Mouse (Mus musculus) naive thymus-derived CD4-positive, alpha-beta T cell, adult 2 months (primary cell): Measurements from ENCODE around the gene 4931428F04Rik.

Experiments
- DNase-seq: peaks from one replicate; pipeline ENCODE4 v3.0.0-alpha.2; 2011; ENCODE audit warnings: low read depth

4931428F04Rik gene

GRCm38 (mm10) chr8:105289805-105290460 lies at the start of gene 4931428F04Rik:
Gene 4931428F04Rik, minus strand, starts transcription at chr8:105289864.
- DNase-seq = peak; percentile 66

- no peak for DNase-seq
Measured at GRCm38 (mm10) chr8:105338992-105339391, 49.3 kb upstream of the 4931428F04Rik start.

- no peak for DNase-seq
Measured at GRCm38 (mm10) chr8:105336373-105337130, 46.9 kb upstream of the 4931428F04Rik start.

DNA sequence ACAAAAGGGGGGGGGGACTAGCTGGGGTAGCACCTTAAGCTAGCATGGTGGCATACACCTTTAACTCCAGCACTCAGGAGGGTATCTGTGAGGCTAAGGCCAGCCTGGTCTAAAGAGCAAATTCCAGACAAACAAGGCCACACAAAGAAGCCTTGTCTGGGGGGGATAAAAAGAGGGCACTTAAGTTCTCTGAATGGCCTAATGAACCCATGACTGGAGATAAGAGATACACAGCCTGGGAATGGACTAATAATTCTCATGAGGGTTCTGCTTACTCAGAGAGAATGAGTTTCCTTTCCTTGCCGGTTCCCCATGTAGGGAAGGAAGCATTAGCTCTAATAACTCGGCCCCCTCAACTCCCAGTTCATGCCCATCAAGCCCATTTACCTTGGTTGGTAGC lies 42.9 kb upstream of the 4931428F04Rik start:
- DNase-seq = no peak

GRCm38 (mm10) chr8:105331931-105332330 lies 42.3 kb upstream of the 4931428F04Rik start:
- DNase-seq = no peak

DNA sequence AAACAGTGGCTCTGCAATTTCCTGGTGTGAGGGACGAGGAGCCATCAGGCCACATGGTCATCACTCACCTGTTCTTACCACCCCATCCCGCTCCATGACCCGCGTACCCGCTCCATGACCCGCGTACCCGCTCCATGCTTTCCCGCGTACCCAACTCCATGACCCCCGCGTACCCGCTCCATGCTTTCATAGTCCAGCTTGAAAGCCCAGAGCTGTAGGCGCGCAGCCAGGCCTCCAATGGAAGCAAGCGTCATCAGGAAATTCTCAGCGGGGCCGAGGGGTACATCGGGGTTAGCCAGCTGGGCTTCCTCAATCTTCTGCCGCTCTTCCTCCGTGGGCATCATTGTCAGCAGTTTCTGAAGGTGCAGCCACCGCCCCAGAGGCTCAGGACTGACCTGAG lies 41.8 kb upstream of the 4931428F04Rik start:
- no peak for DNase-seq

DNA sequence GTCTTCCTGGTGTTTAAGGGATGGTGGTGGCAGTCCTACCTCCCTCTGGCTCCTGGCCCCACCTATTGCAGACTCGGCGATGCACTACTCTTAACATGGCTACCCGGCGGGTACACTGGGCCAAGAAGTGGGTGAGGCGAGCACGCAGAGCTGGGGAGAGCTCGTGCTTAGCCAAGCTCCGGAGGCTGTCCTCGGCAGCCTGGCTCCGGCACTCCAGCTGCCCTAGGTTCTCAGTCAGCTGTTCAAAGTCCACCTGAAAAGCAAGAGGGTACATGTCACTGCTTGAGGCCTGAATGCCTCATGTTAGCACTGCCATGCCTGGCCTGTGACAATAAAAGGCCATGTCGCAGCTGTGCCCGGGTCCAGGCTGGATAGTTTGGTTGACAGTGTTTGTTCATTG lies 40.7 kb upstream of the 4931428F04Rik start:
- no peak for DNase-seq

DNA sequence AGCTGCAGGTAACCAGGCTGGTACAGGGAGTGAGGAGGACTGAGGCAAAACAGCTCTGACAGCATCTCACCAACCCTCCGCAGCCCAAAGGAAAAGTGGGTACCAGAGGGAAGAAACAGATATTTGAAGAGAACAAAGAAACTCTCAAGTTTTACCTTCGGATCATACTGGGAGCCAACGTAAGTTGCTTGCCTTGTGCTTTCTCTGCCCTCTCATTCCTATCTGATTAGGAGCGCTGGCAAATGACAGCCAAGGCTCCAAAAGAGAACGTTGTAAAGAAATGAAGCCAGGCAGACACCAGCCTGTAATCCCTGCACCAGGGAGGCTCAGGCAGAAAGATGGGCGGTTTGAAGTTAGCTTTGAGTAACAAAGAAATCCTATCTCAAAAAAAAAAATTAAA lies 37.3 kb upstream of the 4931428F04Rik start:
- no peak for DNase-seq

DNA sequence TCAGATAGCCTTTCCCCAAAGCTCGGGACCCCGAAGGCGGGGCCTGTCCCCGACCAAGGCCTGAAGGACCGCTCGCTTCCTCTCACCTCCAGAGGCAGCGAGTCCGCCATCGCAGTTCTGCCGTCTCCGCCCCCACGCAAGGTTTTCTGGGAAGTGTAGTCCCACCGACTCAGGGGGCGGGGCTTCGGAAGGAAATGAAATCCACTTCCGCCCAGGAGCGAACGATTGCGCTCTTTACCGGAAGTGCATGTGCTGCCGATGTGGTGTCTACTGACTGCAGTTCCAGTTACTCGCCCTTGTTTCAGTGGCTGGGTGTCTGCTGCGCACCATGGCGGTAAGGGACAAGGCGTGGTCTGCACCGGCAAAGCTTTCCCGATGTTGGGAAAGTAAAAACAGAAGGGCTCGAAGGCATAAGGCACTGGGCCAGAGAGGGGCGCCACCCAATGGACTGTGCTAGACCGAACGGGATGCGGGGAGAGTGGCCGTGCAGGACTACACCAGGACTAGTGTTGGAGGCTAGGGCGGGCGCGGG lies 36.5 kb upstream of the 4931428F04Rik start, which contains the start of the genes Lrrc29 and Tmem208:
TSS of gene Lrrc29 (minus strand) at position 138 of the 532 bp plus-strand sequence.
TSS of gene Tmem208 (plus strand) at position 214 of the 532 bp plus-strand sequence.
- DNase-seq = peak; percentile 97

- DNase-seq = no peak
Measured at GRCm38 (mm10) chr8:105325641-105326093, 36.0 kb upstream of the 4931428F04Rik start.

DNA sequence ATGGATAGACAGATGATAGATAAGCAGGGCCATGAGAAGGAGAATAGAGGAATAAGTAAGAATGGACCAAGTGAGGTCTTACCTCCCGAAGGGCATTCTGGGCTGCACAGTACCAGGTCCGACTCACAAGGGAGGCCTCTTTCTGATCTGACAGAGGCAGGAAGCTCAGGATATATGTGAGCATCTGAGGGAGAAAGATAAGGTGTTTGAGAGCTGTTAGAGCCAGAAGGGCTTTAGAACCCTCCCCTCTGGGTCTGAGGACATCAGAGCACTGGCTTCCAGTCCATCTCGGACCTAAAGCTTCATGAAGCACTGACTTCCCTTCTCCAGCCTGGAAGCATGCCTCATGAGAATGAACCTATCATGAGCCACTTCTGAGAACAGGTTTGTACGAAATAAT lies 33.5 kb upstream of the 4931428F04Rik start:
- DNase-seq = no peak

- no peak for DNase-seq
Measured at GRCm38 (mm10) chr8:105318662-105319190, 29.1 kb upstream of the 4931428F04Rik start.

GRCm38 (mm10) chr8:105317941-105318340 lies 28.3 kb upstream of the 4931428F04Rik start:
- DNase-seq = no peak

- DNase-seq = no peak
Measured at GRCm38 (mm10) chr8:105315073-105315769, 25.6 kb upstream of the 4931428F04Rik start.

DNA sequence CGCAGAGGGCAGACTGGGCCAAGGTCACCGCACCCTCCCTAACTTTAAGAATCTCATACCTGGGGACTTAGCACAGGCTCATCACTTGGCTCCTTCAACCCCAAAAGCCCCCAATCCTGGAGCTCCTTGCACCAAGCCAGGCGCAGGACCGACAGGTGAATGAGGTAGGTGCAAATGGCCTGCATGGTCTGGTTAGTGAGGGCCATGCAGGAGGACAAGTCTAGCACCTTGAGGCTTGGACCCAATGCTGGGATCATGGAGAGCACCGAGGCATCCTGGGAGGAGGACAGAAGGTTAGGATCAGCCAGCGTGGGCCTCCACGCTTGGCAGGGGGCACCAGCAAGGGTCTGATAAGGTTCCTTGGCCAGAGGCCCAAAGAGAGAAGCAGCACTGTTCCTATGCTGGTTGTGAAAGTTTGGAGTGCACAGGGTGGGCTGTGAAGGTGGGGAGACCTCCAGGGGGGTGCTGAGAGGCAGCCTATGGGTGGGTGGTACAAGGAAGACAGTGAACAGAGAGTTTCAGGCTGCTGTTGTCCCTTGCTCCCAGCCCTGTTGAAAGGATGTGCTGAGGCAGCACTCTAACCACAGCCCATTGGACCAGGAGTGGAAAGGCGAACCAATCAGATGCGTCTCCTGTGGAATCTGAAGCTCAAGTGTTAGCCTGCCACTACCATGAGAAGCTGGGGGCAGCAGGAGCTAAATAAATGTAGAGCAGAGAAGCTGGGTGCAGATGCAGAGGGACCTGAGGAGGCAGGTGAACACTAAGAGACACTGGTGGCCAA lies 24.1 kb upstream of the 4931428F04Rik start:
- DNase-seq = no peak

DNA sequence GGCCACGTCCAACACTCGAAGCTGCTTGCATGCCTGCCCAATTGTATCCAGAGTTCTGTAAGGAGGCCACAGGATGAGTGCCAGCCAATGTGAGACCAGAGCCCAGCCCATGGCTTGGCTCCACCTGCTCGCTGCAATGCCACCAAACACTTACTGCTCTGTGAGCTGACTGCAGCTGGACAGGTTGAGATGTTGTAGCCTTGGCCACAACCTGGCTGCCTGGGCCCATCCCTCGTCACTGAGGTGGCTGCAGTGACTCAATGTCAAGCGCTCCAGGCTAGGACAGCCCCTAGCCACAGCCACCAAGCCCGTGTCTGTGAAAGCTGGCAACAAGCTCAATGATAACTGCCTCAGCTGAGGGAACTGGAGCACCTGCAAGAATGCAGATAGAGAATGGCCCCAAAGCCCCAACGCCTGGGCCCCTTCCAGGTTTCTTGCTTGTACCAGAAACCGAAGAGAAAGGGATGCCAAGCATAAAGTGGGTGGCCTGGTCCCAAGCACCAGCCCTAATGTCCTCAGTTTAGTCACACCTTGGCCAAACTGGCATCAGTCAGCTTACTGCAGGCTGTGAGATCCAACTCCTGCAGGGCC lies 23.3 kb upstream of the 4931428F04Rik start:
- DNase-seq = no peak

GRCm38 (mm10) chr8:105311718-105312117 lies 22.1 kb upstream of the 4931428F04Rik start:
- DNase-seq = no peak

DNA sequence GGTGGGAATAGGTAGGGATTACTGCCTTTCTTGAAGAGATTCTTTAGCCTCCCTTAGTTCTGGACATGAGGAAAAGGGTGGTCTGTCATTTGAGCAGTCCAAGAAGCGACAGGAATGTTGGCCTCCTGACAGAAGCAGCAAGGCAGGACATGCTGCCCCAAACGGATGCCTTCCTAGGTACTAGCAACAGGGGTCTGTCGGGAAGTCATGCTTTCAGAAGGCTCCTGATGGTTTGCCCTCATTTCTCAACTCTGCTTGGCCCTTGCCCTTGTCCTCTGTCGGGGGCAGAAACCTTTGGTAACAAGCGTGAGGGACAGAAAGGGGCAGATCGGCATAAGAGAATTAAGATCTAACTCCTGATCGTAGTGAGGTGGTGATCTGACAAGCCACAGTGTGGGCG lies 20.5 kb upstream of the 4931428F04Rik start:
- no peak for DNase-seq

- no peak for DNase-seq
Measured at GRCm38 (mm10) chr8:105309142-105309847, 19.6 kb upstream of the 4931428F04Rik start.

DNA sequence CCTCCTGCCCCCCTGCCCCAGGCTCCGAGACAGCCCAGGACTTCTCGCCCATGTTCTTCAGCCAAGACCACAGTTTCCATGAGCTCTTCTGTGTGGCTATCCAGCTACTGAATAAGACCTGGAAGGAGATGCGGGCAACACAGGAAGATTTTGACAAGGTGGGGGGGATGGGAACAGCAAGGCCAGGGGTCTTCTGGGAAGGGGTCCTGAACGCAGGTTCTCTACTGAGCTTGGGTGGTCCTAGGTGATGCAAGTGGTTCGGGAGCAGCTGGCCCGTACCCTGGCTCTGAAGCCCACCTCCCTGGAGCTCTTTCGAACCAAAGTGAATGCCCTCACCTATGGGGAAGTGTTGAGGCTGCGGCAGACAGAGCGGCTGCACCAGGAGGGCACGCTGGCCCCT lies 18.8 kb upstream of the 4931428F04Rik start:
- no peak for DNase-seq
